Mouse (Mus musculus): ENCODE measurements around the gene Cacna1c. TPM values are rescaled to one million over a fixed set of nuclear protein-coding genes. Genes with fewer than 3 reads are reported as not detected.

Gene Cacna1c
- total RNA-seq, 2 experiments from 2014 or later: 86.4 to 90.0 TPM

DNA sequence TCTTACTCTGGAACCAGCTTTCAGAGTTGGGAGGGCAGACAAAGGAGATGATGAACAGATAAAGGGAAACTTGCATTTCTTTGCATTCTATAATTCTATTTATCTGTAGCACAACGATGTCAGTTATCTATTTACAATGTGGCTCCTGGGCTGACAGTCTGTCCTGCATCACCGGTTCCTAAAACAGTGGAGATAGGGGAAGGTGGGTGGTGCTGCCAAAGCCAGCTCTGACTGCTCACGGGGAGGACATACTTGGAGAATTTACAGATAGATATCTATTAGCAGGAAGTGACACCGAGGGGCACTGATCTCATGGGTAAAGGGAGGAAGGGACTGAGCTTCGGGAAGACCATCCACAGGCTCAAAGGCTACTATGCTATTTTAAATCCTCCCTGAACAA, 443.2 kb downstream of the Cacna1c start:
- no peak for DNase-seq (ENCODE audit: low spot score in 2 of 2)
- Histone ChIP-seq H3K27ac (peak overlapping the region; percentile 52), H3K4me3 (no peak overlapping the region)
- TF ChIP-seq CTCF (conservative IDR thresholded peaks at IDR 0.05): no peak

DNA sequence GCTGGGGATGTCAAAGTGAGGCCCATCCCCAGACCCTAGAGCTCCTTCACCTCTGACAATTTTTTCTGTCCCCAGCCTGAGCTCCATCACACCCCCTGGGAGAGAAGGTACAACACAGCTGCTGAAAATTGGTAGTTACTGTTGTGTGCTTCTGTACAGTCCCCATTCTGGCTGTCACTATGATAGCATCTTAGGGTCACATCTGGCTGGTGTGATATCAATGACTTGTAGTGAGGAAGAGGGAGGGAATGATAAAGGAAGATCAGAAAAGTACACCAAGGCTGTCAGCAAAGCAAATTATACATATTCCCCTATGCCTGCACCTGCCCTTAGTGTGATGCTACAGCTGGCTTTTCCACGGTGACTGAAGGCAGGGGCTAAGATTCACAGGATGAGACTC, 446.9 kb downstream of the Cacna1c start:
- Histone ChIP-seq H3K27ac (no peak overlapping the region), H3K4me3 (no peak overlapping the region)
- no peak for DNase-seq (ENCODE audit: low spot score in 2 of 2)
- TF ChIP-seq CTCF (conservative IDR thresholded peaks at IDR 0.05): no peak

GRCm38 (mm10) chr6:118742701-118743100, 453.5 kb downstream of the Cacna1c start:
- DNase-seq (ENCODE audit: low spot score in 2 of 2): no peak
- TF ChIP-seq CTCF (conservative IDR thresholded peaks at IDR 0.05): no peak
- Histone ChIP-seq H3K4me3 (no peak overlapping the region), H3K27ac (no peak overlapping the region)

- no peak for DNase-seq (ENCODE audit: low spot score in 2 of 2)
- Histone ChIP-seq H3K27ac (no peak overlapping the region), H3K4me3 (no peak overlapping the region)
- no peak for TF ChIP-seq CTCF (conservative IDR thresholded peaks at IDR 0.05)
Measured at GRCm38 (mm10) chr6:118741841-118742240, 454.4 kb downstream of the Cacna1c start.

DNA sequence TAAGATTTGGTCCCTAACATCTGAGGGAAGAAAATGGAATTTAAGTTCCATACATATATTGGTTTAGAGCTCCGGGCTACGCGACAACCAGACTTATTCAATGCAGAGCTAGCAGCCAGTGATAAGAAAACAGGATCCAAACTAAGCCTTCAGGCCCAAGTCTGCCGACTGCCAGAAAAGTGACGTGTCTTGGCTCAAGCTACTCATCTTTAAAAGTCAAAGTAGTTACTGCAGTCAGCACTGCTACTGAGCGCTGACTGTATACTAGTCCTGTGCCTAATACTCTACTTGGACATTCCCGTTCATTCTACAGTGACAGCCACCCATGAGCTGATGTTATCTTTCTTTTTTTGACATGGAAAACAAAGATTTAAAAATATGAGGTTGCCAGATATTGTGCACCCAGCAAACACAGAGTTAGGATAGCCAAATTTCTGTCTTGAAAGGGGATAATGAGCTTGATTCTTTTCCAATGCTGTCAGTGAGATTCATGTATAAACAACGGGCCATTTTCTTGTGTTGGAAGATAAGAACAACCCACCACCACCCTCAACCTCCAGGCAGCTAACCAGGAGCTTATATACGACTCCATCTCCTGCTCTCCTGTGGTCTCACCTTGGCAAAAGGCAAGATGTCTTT, 456.1 kb downstream of the Cacna1c start:
- Histone ChIP-seq H3K27ac (no peak overlapping the region), H3K4me3 (no peak overlapping the region)
- TF ChIP-seq CTCF (conservative IDR thresholded peaks at IDR 0.05): no peak
- peak in 1 of 2 experiments; percentile 60 for DNase-seq (ENCODE audit: low spot score in 2 of 2)

DNA sequence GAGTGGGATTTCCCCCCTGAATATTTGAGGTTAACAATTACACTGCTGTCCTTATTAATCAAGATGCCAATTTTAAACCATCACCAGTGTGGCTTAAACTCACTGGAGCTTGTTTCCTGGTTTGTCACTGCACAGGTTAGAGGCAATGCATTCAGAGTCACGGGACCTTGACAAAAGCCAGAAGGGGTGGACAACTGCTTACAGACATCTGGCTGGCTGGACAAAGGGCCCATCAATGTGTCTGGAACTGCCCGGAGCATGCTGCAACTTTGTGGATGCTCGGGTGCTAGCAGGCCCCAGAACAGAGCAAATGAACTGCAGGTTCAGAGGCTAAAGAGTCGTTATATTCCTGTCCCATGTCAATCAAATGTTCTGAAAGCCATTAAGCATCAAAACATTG, 456.9 kb downstream of the Cacna1c start:
- H3K4me3 ChIP-seq: no peak overlapping the region
- no peak for TF ChIP-seq CTCF (conservative IDR thresholded peaks at IDR 0.05)
- no peak overlapping the region for H3K27ac ChIP-seq
- DNase-seq (ENCODE audit: low spot score in 2 of 2): no peak

- no peak overlapping the region for H3K27ac ChIP-seq
- no peak overlapping the region for H3K4me3 ChIP-seq
- no peak for DNase-seq (ENCODE audit: low spot score in 2 of 2)
- no peak for TF ChIP-seq CTCF (conservative IDR thresholded peaks at IDR 0.05)
Measured at GRCm38 (mm10) chr6:118738656-118739055, 457.6 kb downstream of the Cacna1c start.

GRCm38 (mm10) chr6:118737078-118737477, 459.1 kb downstream of the Cacna1c start:
- DNase-seq (ENCODE audit: low spot score in 2 of 2): no peak
- H3K4me3 ChIP-seq: no peak overlapping the region
- H3K27ac ChIP-seq: no peak overlapping the region
- no peak for TF ChIP-seq CTCF (conservative IDR thresholded peaks at IDR 0.05)

DNA sequence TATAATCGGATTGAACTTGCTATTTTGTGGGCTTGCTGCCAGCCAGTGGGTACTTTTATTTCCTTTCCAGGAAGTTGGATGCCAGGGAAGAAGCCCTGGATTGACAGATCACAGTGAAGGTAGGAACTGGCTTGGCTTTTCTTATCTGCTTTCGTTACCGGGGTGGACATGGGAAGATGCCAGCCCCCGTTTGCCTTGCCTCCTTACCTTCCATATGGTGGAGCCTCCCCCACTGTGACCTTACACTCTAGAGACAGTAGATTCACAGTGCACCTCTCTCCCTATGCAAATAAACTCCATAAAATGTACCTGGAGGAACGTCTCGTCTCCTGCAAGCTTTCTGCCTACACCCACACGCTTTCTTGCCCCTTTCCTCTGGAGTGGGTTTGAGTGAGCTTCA, 459.7 kb downstream of the Cacna1c start:
- no peak for TF ChIP-seq CTCF (conservative IDR thresholded peaks at IDR 0.05)
- no peak for DNase-seq (ENCODE audit: low spot score in 2 of 2)
- no peak overlapping the region for H3K4me3 ChIP-seq
- no peak overlapping the region for H3K27ac ChIP-seq

DNA sequence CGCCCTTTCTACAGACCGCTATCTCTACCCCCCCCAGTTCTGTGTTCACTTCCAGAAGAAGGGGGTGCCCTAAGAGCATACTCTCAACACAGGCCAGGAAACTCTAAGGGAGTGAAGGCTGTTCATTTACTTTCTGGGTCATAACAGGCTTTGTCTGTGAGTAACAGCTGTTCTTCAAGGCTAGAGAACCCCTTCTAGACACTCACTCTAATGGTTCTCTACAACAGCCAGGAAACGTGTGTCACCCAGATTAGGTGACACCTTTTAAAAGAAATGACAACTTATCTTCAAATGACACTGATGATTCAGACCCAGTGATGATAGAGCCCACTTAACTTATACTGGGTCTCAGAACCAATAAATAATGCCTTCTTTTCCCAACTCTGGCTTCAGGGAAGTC, 461.1 kb downstream of the Cacna1c start:
- no peak for TF ChIP-seq CTCF (conservative IDR thresholded peaks at IDR 0.05)
- Histone ChIP-seq H3K4me3 (no peak overlapping the region), H3K27ac (no peak overlapping the region)
- no peak for DNase-seq (ENCODE audit: low spot score in 2 of 2)

- Histone ChIP-seq H3K27ac (no peak overlapping the region), H3K4me3 (no peak overlapping the region)
- DNase-seq (ENCODE audit: low spot score in 2 of 2): no peak
- no peak for TF ChIP-seq CTCF (conservative IDR thresholded peaks at IDR 0.05)
Measured at GRCm38 (mm10) chr6:118731937-118732336, 464.3 kb downstream of the Cacna1c start.

DNA sequence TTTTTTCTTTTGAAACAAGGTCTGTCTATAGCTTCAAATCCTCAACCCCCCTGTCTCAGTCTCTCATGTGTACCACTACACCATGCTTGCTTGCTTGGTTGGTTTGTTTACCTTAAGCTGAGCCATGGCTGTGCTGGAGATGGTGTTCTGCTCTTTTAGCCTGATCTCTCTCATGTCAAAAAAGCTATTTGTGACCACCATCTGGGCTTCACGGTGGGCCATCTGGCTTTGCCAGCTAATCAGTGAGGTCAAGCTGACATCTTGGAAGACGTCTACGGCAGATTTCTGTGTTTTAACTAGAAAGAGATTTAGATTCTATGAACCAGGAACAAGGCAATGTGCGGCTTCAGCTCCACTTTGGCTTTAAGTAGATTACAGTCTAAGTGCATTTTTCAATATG, 471.3 kb downstream of the Cacna1c start:
- Histone ChIP-seq H3K27ac (no peak overlapping the region), H3K4me3 (no peak overlapping the region)
- DNase-seq (ENCODE audit: low spot score in 2 of 2): no peak
- TF ChIP-seq CTCF (conservative IDR thresholded peaks at IDR 0.05): no peak

GRCm38 (mm10) chr6:118724388-118724787, 471.8 kb downstream of the Cacna1c start:
- Histone ChIP-seq H3K4me3 (no peak overlapping the region), H3K27ac (no peak overlapping the region)
- no peak for DNase-seq (ENCODE audit: low spot score in 2 of 2)
- TF ChIP-seq CTCF (conservative IDR thresholded peaks at IDR 0.05): no peak

DNA sequence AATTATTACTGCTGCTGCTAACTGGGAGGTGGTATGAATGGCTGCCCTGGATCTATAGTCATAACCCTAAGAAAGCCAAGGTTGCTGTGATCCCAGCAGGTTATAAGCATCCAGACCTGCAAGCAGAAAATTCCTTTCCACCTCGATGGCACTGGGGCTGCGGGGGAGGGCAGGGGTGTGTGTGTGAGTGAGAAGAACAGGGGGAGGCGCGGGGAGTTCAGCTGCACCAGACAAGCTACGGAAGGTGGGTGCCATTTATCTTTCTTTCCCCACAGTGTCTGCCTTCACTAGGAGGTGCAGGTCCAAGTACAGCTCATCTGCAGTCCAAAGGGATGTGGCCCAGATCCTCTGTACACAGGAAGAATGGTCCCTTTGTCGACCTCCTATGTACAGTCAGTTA, 473.9 kb downstream of the Cacna1c start:
- H3K27ac ChIP-seq: no peak overlapping the region
- TF ChIP-seq CTCF (conservative IDR thresholded peaks at IDR 0.05): no peak
- DNase-seq (ENCODE audit: low spot score in 2 of 2): no peak
- no peak overlapping the region for H3K4me3 ChIP-seq

DNA sequence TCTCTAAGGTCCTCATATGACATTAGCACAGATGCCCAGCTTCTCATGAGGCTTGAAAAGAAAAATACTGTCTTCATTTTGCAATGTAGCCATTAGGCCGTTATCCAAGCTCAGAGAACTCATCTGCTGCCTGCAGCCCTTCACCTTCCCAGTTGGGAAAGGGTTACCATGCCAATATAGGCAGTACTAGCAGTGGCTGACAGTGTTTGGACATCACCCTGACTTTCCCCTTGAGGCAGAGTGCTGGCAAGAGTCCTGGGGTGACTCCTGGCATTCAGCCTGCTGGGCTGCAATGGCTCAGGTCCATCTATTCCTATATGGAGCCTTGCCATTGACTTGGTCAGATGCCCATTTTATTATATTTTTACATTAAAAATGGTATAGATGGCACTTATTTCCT, 476.7 kb downstream of the Cacna1c start:
- no peak for TF ChIP-seq CTCF (conservative IDR thresholded peaks at IDR 0.05)
- H3K4me3 ChIP-seq: no peak overlapping the region
- DNase-seq (ENCODE audit: low spot score in 2 of 2): no peak
- no peak overlapping the region for H3K27ac ChIP-seq

Measured in layer of hippocampus, adult 2 months (tissue).